7 mouse cellular contexts compared by ENCODE assay signal in the genomic region with DNA sequence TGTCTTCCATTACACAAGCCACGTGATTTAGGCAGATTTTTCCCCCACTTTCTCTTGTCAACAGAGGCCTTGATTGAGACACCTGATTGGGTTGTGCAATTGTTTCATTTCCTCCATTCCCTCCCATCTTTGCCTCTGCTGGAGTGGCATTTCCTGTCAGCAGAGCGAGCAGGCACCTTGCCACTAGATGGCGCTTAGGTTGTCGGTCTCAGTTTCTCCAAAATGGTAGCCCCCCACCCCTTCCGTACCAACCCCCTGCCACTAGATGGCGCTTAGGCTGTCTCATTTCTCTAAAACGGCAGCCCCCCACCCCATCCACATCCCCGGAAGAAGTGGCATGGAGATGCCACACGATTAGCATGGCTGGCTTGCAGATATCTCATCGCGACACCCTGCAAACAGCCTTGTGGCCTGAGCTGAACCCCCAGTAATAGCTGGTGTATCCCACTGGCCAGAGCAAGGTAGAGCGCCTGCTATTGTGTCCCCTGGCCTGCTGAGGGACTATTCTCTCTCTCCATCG. TPM values are rescaled to one million over a fixed set of nuclear protein-coding genes. Genes with fewer than 3 reads are reported as not detected.
DNase-seq lines count a peak whose midpoint lies in the region; ATAC-seq and TF ChIP-seq lines count a peak whose summit lies in the region.

No protein-coding gene starts in this region.

- H3K4me2 ChIP-seq in heart, embryonic 11.5 days: peak overlapping the region; percentile 27

- H3ac ChIP-seq in C2C12 (ENCODE audit: control insufficient read depth, insufficient read length, low read depth): no peak overlapping the region

- no peak overlapping the region for H3K27ac ChIP-seq in MEL (ENCODE audit: control insufficient read depth, low read depth, low read length)
- H3K27ac ChIP-seq in heart, embryonic 11.5 days (ENCODE audit: low read depth, low read length): no peak overlapping the region
- no peak overlapping the region for H3K27ac ChIP-seq in layer of hippocampus, adult 2 months

- H3K79me2 ChIP-seq in C2C12 (ENCODE audit: control insufficient read depth, insufficient read depth): no peaks in the 10 kb centered on the region
- no peaks in the 10 kb centered on the region for H3K79me2 ChIP-seq in MEL (ENCODE audit: control insufficient read depth, insufficient read depth, low read length, poor library complexity)

- peak; percentile 57 for DNase-seq in MEL (ENCODE audit: low read depth, low spot score)
- peak; percentile 90 for DNase-seq in embryo, embryonic 10 days (ENCODE audit: low spot score)
- DNase-seq in layer of hippocampus, adult 2 months (ENCODE audit: low spot score in 2 of 2): peak; percentile 44 to 76
- peak; percentile 70 for DNase-seq in lung, postnatal 14 days
- DNase-seq in retina, postnatal 1 day: peak; percentile 88

- TF ChIP-seq POLR2A in MEL (IDR thresholded peaks at IDR 0.05; ENCODE audit: control insufficient read depth in 1 of 2, insufficient read depth in 1 of 2, low read depth in 1 of 2, low read length in 2 of 2, poor library complexity in 1 of 2): no peak

- no peak overlapping the region for H3K4me3 ChIP-seq in C2C12 (ENCODE audit: insufficient read depth, poor library complexity, severe bottlenecking)
- no peak overlapping the region; a peak in 1 of 4 replicates for H3K4me3 ChIP-seq in MEL (ENCODE audit: control insufficient read depth in 1 of 2, insufficient read depth in 1 of 2, low read depth in 2 of 2, low read length in 2 of 2)
- H3K4me3 ChIP-seq in heart, embryonic 11.5 days (ENCODE audit: low read depth, low read length): no peak overlapping the region
- no peak overlapping the region for H3K4me3 ChIP-seq in layer of hippocampus, adult 2 months

- peak; percentile 46 for TF ChIP-seq RAD21 in MEL (IDR thresholded peaks at IDR 0.05; ENCODE audit: low read depth, low read length)

- peak; percentile 66 for TF ChIP-seq CTCF in C2C12 (IDR thresholded peaks at IDR 0.05; ENCODE audit: control insufficient read depth, insufficient read depth, insufficient read length)
- TF ChIP-seq CTCF in MEL (IDR thresholded peaks at IDR 0.05 in 2 of 3, conservative IDR thresholded peaks at IDR 0.05 in 1 of 3; ENCODE audit: control insufficient read depth in 1 of 3, insufficient read depth in 1 of 3, low read depth in 2 of 3, low read length in 3 of 3, poor library complexity in 1 of 3, severe bottlenecking in 1 of 3): peak; percentile 63 to 89 (median 75)
- TF ChIP-seq CTCF in layer of hippocampus, adult 2 months (conservative IDR thresholded peaks at IDR 0.05): peak; percentile 92

- 29% methylated on average over 13 of the region's 13 CpGs for WGBS in heart, embryonic 11.5 days (ENCODE audit: insufficient replicate concordance)

- H3K36me3 ChIP-seq in C2C12 (ENCODE audit: control insufficient read depth, insufficient read depth) (peaks cover 20% of the 10 kb centered on the region), MEL (ENCODE audit: control insufficient read depth in 1 of 2, insufficient read depth in 2 of 2, low read length in 2 of 2) (no peaks in the 10 kb centered on the region)
- H3K36me3 ChIP-seq in heart, embryonic 11.5 days (ENCODE audit: control insufficient read depth, insufficient read depth, low read length): no peaks in the 10 kb centered on the region

- no peaks in the 10 kb centered on the region for H3K79me3 ChIP-seq in C2C12 (ENCODE audit: low read depth)

- 0 out of 2 replicates have a peak, but pooled peaks have one; percentile 49 for ATAC-seq in heart, embryonic 11.5 days (replicated peaks; ENCODE audit: insufficient number of reproducible peaks, low FRiP score, low TSS enrichment)

- no peaks in the 10 kb centered on the region for H3K9me3 ChIP-seq in MEL (replicated peaks; ENCODE audit: insufficient read depth, low read length)
- H3K9me3 ChIP-seq in heart, embryonic 11.5 days (replicated peaks; ENCODE audit: control insufficient read depth, low read length): no peaks in the 10 kb centered on the region

- TF ChIP-seq EP300 in MEL (IDR thresholded peaks at IDR 0.05; ENCODE audit: low read depth in 1 of 2, low read length in 2 of 2): no peak

- no peaks in the 10 kb centered on the region for H3K27me3 ChIP-seq in C2C12 (ENCODE audit: control insufficient read depth, insufficient read depth, insufficient read length)
- no peaks in the 10 kb centered on the region for H3K27me3 ChIP-seq in MEL (ENCODE audit: control insufficient read depth in 1 of 2, insufficient read depth in 2 of 2, low read length in 2 of 2)
- no peaks in the 10 kb centered on the region for H3K27me3 ChIP-seq in heart, embryonic 11.5 days (ENCODE audit: control insufficient read depth, insufficient read depth, low read length)

- no peak overlapping the region for H3K9ac ChIP-seq in MEL (ENCODE audit: control insufficient read depth, low read depth, low read length, poor library complexity, severe bottlenecking)
- no peak overlapping the region for H3K9ac ChIP-seq in heart, embryonic 11.5 days (ENCODE audit: low read depth, low read length)

- no peaks in the 10 kb centered on the region for H3K4me1 ChIP-seq in MEL (ENCODE audit: control insufficient read depth in 1 of 2, insufficient read depth in 2 of 2, low read length in 2 of 2)
- no peaks in the 10 kb centered on the region for H3K4me1 ChIP-seq in heart, embryonic 11.5 days (ENCODE audit: control insufficient read depth, insufficient read depth, low read length)

TF ChIP-seq in C2C12, 6 proteins besides CTCF, POLR2A, EP300 and RAD21:
- no peak for TF ChIP-seq FOSL1 (IDR thresholded peaks at IDR 0.05; ENCODE audit: insufficient read depth, low read length, poor library complexity, severe bottlenecking)
- TF ChIP-seq CEBPB (IDR thresholded peaks at IDR 0.05; ENCODE audit: low read depth): peak; percentile 72

TF ChIP-seq in MEL, 35 proteins besides CTCF, POLR2A, EP300 and RAD21:
- no peak for TF ChIP-seq KAT2A (conservative IDR thresholded peaks at IDR 0.05; ENCODE audit: low read depth, low read length)
- TF ChIP-seq ZC3H11A (IDR thresholded peaks at IDR 0.05; ENCODE audit: low read depth, low read length): peak; percentile 28
- TF ChIP-seq MAZ (IDR thresholded peaks at IDR 0.05; ENCODE audit: low read depth, low read length): peak; percentile 76; the same call in 1 of the 2 replicates
- no peak for TF ChIP-seq CHD1 (IDR thresholded peaks at IDR 0.05; ENCODE audit: low read depth, low read length)
- peak; percentile 75 for TF ChIP-seq SMC3 (IDR thresholded peaks at IDR 0.05; ENCODE audit: low read depth, low read length)

RNA-seq across cellular contexts. Expression of a gene that starts 18.8 kb away (rescaled TPM):
- polyA plus RNA-seq in C2C12 (2012; fragmentation: generic; extraction: Trizol) (9.5 TPM), MEL (2012; ENCODE audit: insufficient read depth in 1 of 2, insufficient read length in 2 of 2, low read depth in 1 of 2, low replicate concordance in 2 of 2, missing spikeins in 1 of 2) (1 to 10 TPM in 1 of 2 experiments, not detected in 1; 1.3 TPM)
- total RNA-seq in MEL (2012; rRNA removed): 1.1 and 1.3 TPM in 2 replicates
- polyA plus RNA-seq in heart, embryonic 11.5 days (2014; fragmentation: Nextera tagmentation; extraction: Ambion mirVana): 6.5 and 7.2 TPM in 2 replicates
- 1 to 10 TPM; 4.7 to 5.0 TPM for total RNA-seq in layer of hippocampus, adult 2 months (2021)
